Mouse (Mus musculus) heart, embryonic 16.5 days (tissue): ENCODE measurements at regions not wholly inside any gene's neighbourhood (a gene's known extent, or its start where the extent isn't known, plus 50 kb on each side); places are given as distances from the start of the nearest gene placed in this dataset.

ENCODE experiments used
- ATAC-seq: fragments of 200-750 bp; cut with Nextera tagmentation; replicated peaks from 2 replicates; pipeline ENCODE4 v1.8.0; 2017; ENCODE audit warnings: moderate number of reproducible peaks; ENCODE audit not compliant: insufficient read depth, low FRiP score; ENCODE audit errors: extremely low read depth
- H3K27ac ChIP-seq: fragments of 300-500 bp; sonication (generic); 2 replicates; pipeline ENCODE4 v1.5.1; 2014; ENCODE audit warnings: mild to moderate bottlenecking, low read length, control low read depth, moderate library complexity
- H3K27me3 ChIP-seq: fragments of 300-500 bp; sonication (generic); 2 replicates; pipeline ENCODE4 v1.6.1; 2014; ENCODE audit warnings: low read length, mixed read lengths; ENCODE audit not compliant: control insufficient read depth, insufficient read depth
- H3K36me3 ChIP-seq: fragments of 300-500 bp; sonication (generic); 2 replicates; pipeline ENCODE4 v1.6.1; 2014; ENCODE audit not compliant: control insufficient read depth, insufficient read depth
- H3K4me1 ChIP-seq: fragments of 300-500 bp; sonication (generic); 2 replicates; pipeline ENCODE4 v1.6.1; 2014; ENCODE audit warnings: low read length, mixed read lengths; ENCODE audit not compliant: control insufficient read depth, insufficient read depth
- H3K4me2 ChIP-seq: fragments of 300-500 bp; sonication (generic); 2 replicates; pipeline ENCODE4 v1.6.1; 2014; ENCODE audit warnings: low read depth, mild to moderate bottlenecking, control low read depth, low read length
- H3K4me3 ChIP-seq: fragments of 300-500 bp; sonication (generic); 2 replicates; pipeline ENCODE4 v1.5.1; 2014; ENCODE audit warnings: mild to moderate bottlenecking, control low read depth, low read length
- H3K9ac ChIP-seq: fragments of 300-500 bp; sonication (generic); 2 replicates; pipeline ENCODE4 v1.6.1; 2014; ENCODE audit warnings: low read length, control low read depth
- H3K9me3 ChIP-seq: fragments of 300-500 bp; sonication (generic); replicated peaks from 2 replicates; pipeline ENCODE4 v1.6.1; 2016; ENCODE audit warnings: low read length; ENCODE audit not compliant: control insufficient read depth
- WGBS: fragments of 180-500 bp; shearing (Covaris S2); extraction: QIAGEN DNeasy Blood & Tissue Kit; methylation state at CpG from one replicate; pipeline ENCODE4 v1.1.7; 2014; 5-methylcytosine and 5-hydroxymethylcytosine counted together

GRCm38 (mm10) chr4:106054324-106054723 is 261.7 kb upstream of the Usp24 start:
- Histone ChIP-seq H3K36me3 (no peaks in the 10 kb centered on the region), H3K27ac (no peak overlapping the region), H3K4me3 (no peak overlapping the region), H3K4me2 (no peak overlapping the region), H3K27me3 (no peaks in the 10 kb centered on the region), H3K9ac (no peak overlapping the region), H3K4me1 (no peaks in the 10 kb centered on the region), H3K9me3 (no peaks in the 10 kb centered on the region)
- WGBS: 45% methylated on average over 7 of the region's 7 CpGs
- no peak for ATAC-seq

GRCm38 (mm10) chr4:106062651-106063050 is 253.4 kb upstream of the Usp24 start:
- no peak overlapping the region for H3K27ac ChIP-seq
- H3K4me3 ChIP-seq: no peak overlapping the region
- H3K27me3 ChIP-seq: no peaks in the 10 kb centered on the region; the same call in 1 of the 2 replicates
- H3K9ac ChIP-seq: no peak overlapping the region
- H3K36me3 ChIP-seq: no peaks in the 10 kb centered on the region
- 71% methylated on average over 12 of the region's 12 CpGs for WGBS
- no peaks in the 10 kb centered on the region for H3K4me1 ChIP-seq
- H3K4me2 ChIP-seq: no peak overlapping the region
- no peaks in the 10 kb centered on the region for H3K9me3 ChIP-seq
- no peak for ATAC-seq

GRCm38 (mm10) chr4:106063851-106064382 is 252.1 kb upstream of the Usp24 start:
- no peaks in the 10 kb centered on the region; the same call in 1 of the 2 replicates for H3K27me3 ChIP-seq
- H3K9ac ChIP-seq: no peak overlapping the region
- H3K4me2 ChIP-seq: no peak overlapping the region
- H3K4me3 ChIP-seq: no peak overlapping the region
- no peak overlapping the region for H3K27ac ChIP-seq
- no peaks in the 10 kb centered on the region for H3K4me1 ChIP-seq
- H3K9me3 ChIP-seq: no peaks in the 10 kb centered on the region
- H3K36me3 ChIP-seq: no peaks in the 10 kb centered on the region
- WGBS: 51% methylated on average over 6 of the region's 6 CpGs
- ATAC-seq: no peak

- H3K4me1 ChIP-seq: no peaks in the 10 kb centered on the region
- no peak for ATAC-seq
- H3K9me3 ChIP-seq: no peaks in the 10 kb centered on the region
- H3K27ac ChIP-seq: no peak overlapping the region
- H3K9ac ChIP-seq: no peak overlapping the region
- H3K4me3 ChIP-seq: no peak overlapping the region
- WGBS: 64% methylated on average over 9 of the region's 9 CpGs
- H3K36me3 ChIP-seq: no peaks in the 10 kb centered on the region
- H3K27me3 ChIP-seq: no peaks in the 10 kb centered on the region; the same call in 1 of the 2 replicates
- no peak overlapping the region for H3K4me2 ChIP-seq
These were observed 249.0 kb upstream of the Usp24 start for GRCm38 (mm10) chr4:106067023-106067422.

- ATAC-seq: no peak
- H3K4me2 ChIP-seq: no peak overlapping the region
- H3K4me1 ChIP-seq: no peaks in the 10 kb centered on the region
- no peaks in the 10 kb centered on the region for H3K9me3 ChIP-seq
- H3K4me3 ChIP-seq: no peak overlapping the region
- no peak overlapping the region for H3K27ac ChIP-seq
- H3K27me3 ChIP-seq: no peaks in the 10 kb centered on the region
- H3K36me3 ChIP-seq: no peaks in the 10 kb centered on the region
- H3K9ac ChIP-seq: no peak overlapping the region
These were observed 232.5 kb upstream of the Usp24 start for GRCm38 (mm10) chr4:106083546-106083945.

- Histone ChIP-seq H3K4me2 (no peak overlapping the region), H3K9me3 (no peaks in the 10 kb centered on the region), H3K4me3 (no peak overlapping the region), H3K9ac (no peak overlapping the region), H3K36me3 (no peaks in the 10 kb centered on the region), H3K27ac (no peak overlapping the region), H3K4me1 (no peaks in the 10 kb centered on the region), H3K27me3 (no peaks in the 10 kb centered on the region)
- 40% methylated on average over 9 of the region's 9 CpGs for WGBS
- ATAC-seq: no peak
These were observed 223.9 kb upstream of the Usp24 start for GRCm38 (mm10) chr4:106091927-106092675.

- Histone ChIP-seq H3K4me2 (no peak overlapping the region), H3K36me3 (no peaks in the 10 kb centered on the region), H3K27me3 (no peaks in the 10 kb centered on the region), H3K27ac (no peak overlapping the region), H3K9me3 (no peaks in the 10 kb centered on the region), H3K4me3 (no peak overlapping the region), H3K9ac (no peak overlapping the region), H3K4me1 (no peaks in the 10 kb centered on the region)
- no peak for ATAC-seq
- 55% methylated on average over 6 of the region's 6 CpGs for WGBS
These were observed 223.3 kb upstream of the Usp24 start for GRCm38 (mm10) chr4:106092676-106093070.

- no peaks in the 10 kb centered on the region for H3K9me3 ChIP-seq
- no peak for ATAC-seq
- no peaks in the 10 kb centered on the region for H3K36me3 ChIP-seq
- 92% methylated on average over 2 of the region's 2 CpGs for WGBS
- H3K9ac ChIP-seq: no peak overlapping the region
- H3K4me2 ChIP-seq: no peak overlapping the region
- no peaks in the 10 kb centered on the region for H3K4me1 ChIP-seq
- H3K27me3 ChIP-seq: no peaks in the 10 kb centered on the region
- no peak overlapping the region for H3K4me3 ChIP-seq
- H3K27ac ChIP-seq: no peak overlapping the region
These were observed 222.8 kb upstream of the Usp24 start for GRCm38 (mm10) chr4:106093252-106093651.

- no peak overlapping the region for H3K4me3 ChIP-seq
- no peaks in the 10 kb centered on the region for H3K4me1 ChIP-seq
- H3K27ac ChIP-seq: no peak overlapping the region
- H3K9ac ChIP-seq: no peak overlapping the region
- 80% methylated on average over 11 of the region's 11 CpGs for WGBS
- no peaks in the 10 kb centered on the region for H3K27me3 ChIP-seq
- no peaks in the 10 kb centered on the region for H3K36me3 ChIP-seq
- no peak for ATAC-seq
- no peak overlapping the region for H3K4me2 ChIP-seq
- H3K9me3 ChIP-seq: no peaks in the 10 kb centered on the region
These were observed 221.0 kb upstream of the Usp24 start for GRCm38 (mm10) chr4:106094882-106095556.
